Mouse (Mus musculus): ENCODE results near the gene Unc45a. TPM values are rescaled to one million over a fixed set of nuclear protein-coding genes. Genes with fewer than 3 reads are reported as not detected.
"Not testable (repeated sequence)": the region's sequence is repeated elsewhere in the genome, so short reads cannot be mapped to it uniquely, and the experiment has no call there.

Gene Unc45a
- polyA plus RNA-seq, 1 experiment from 2014 or later: 45.5 TPM

DNA sequence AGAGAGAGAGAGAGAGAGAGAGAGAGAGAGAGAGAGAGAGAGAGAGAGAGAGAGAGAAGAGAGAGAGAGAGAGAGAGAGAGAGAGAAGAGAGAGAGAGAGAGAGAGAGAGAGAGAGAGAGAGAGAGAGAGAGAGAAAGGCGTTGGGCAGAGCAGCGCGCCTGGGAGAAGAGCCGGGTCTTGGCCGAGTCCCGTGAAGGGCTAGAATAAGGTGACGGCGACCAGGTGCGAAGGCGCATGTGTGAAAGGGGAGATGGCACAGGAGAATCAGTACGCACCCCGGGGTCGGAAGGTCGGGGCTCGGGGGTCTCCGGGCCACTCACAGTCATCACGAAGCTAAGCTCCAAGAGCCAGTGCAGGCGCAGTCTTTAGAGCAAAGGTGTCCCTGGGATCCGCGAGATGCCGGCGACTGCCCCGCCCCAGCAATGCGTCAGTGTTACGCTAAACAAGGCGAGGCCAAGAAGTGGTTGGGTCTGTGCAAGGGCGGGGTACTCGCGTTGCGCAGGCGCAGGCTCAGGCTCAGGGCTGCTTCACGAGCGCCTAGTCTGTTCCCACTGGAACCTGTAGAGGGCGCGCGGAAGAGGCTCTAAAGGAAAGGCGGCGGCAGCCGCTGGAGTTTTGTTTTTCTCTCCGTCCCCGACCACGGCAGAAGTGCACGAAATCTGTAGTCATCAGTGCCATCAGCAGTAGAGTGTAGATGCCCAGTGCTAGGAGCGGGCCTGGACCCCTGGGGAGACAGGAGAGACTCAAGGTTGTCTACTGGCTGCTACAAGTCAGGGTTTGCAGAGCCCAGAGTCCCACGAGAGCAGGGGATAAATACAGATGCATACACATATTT lies 794 bp downstream of the Unc45a start:
- Histone ChIP-seq H3K4me2 (peak overlapping the region; percentile 90), H3K27ac (peak overlapping the region; percentile 89), H3K9me3 (no peaks in the 10 kb centered on the region), H3K36me3 (replicated peaks) (peaks cover 29% of the 10 kb centered on the region), H3K4me3 (replicated peaks) (peak overlapping the region; percentile 67), H3K27me3 (no peaks in the 10 kb centered on the region), H3K9ac (peak overlapping the region; percentile 77), H3K4me1 (peaks cover 50% of the 10 kb centered on the region)
- ATAC-seq (ENCODE audit: low FRiP score): peak; percentile 98
- WGBS: under 1% methylated on average over 45 of the region's 45 CpGs

DNA sequence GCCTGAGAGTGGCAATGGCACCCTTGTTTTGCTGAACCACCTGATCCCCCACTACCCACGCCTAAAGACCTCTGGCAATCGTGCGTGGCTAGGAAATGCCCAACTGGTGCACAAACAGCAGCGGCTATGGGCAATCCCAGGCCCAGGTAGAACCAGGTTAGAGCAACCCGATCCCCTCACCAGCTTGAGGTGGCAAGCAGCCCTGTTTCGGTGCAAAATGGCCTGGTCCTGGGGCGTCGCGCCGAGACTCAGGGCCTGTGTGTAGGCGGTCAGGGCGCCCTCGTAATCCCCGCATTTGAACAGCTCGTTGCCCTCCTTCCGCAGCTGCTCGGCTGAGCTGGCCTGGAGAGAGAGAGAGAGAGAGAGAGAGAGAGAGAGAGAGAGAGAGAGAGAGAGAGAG lies 1.4 kb downstream of the Unc45a start:
- peak overlapping the region; percentile 90 for H3K4me2 ChIP-seq
- peaks cover 35% of the 10 kb centered on the region for H3K36me3 ChIP-seq (replicated peaks)
- peak overlapping the region; percentile 77 for H3K9ac ChIP-seq
- peak overlapping the region; percentile 67 for H3K4me3 ChIP-seq (replicated peaks)
- no peaks in the 10 kb centered on the region for H3K9me3 ChIP-seq
- 10% methylated on average over 17 of the region's 17 CpGs for WGBS
- peak overlapping the region; percentile 71 for H3K27ac ChIP-seq
- ATAC-seq (ENCODE audit: low FRiP score): no peak
- H3K4me1 ChIP-seq: peaks cover 50% of the 10 kb centered on the region
- H3K27me3 ChIP-seq: no peaks in the 10 kb centered on the region

DNA sequence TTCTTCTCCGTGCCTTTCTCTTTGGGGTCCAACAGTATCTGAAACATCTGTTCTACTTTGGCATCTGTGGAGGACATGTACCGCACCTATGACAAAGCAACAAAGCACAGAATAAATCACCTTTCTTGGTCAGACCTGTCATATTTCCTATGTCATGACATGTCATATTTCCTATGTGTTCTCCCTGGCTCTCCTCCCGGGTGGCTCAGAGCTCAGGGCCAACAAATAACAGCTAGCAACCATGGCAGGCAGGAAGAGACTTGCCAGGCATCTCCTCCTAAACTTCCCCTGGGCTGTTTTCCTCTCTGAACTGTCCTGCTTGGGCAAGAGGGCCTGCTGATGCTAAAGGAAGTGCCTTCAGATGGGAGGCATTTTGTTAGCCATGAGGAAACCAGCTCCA lies 3.9 kb downstream of the Unc45a start:
- Histone ChIP-seq H3K36me3 (replicated peaks) (peaks cover 59% of the 10 kb centered on the region), H3K27me3 (no peaks in the 10 kb centered on the region), H3K4me3 (replicated peaks) (no peak overlapping the region), H3K27ac (no peak overlapping the region), H3K4me1 (peaks cover 36% of the 10 kb centered on the region), H3K4me2 (no peak overlapping the region), H3K9me3 (no peaks in the 10 kb centered on the region), H3K9ac (no peak overlapping the region)
- 96% methylated on average over 3 of the region's 3 CpGs for WGBS
- no peak for ATAC-seq (ENCODE audit: low FRiP score)

DNA sequence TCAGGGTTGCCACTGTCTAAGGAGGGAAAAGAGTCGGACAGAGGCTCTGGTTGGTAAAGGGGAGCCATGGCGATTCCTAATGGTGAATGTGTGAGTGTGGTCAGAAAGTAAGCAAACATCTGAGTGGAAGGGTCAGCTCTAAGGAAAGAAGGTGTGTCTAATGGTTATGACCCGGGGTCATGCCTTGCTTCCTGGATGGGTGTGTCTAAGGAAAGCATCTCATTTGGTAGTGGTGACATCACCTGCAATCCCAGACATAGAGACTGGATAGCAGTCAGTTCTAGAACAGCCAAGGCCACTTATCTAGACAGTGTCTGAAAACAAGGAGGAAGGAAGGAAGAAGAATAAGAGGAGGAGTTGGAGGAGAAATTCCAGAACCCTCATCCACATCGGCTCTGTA lies 6.0 kb downstream of the Unc45a start:
- peaks cover 80% of the 10 kb centered on the region for H3K36me3 ChIP-seq (replicated peaks)
- no peak overlapping the region for H3K4me3 ChIP-seq (replicated peaks)
- no peak overlapping the region for H3K4me2 ChIP-seq
- 92% methylated on average over 4 of the region's 4 CpGs for WGBS
- no peak for ATAC-seq (ENCODE audit: low FRiP score)
- no peak overlapping the region for H3K27ac ChIP-seq
- no peaks in the 10 kb centered on the region for H3K27me3 ChIP-seq
- H3K9me3 ChIP-seq: no peaks in the 10 kb centered on the region
- no peak overlapping the region for H3K9ac ChIP-seq
- H3K4me1 ChIP-seq: peaks cover 20% of the 10 kb centered on the region

DNA sequence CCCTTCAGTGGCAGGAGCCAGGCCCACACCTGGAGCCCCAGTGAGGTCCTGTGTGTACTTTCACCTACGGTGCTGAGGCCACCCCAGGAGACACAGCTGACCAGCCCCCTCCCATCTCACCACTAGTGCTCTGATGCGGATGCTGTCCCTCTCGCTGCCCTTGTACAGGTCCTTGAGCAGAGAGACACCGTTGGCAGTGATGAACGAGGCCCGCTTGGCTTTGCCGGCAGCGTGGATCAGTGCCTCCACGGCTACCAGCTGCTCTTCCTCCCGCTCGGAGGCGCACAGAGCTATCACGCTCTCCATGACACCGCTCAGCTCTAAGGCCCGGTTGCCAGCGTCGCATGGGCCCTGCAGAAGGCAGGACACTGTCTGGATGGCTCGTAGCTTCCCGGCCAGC lies 9.4 kb downstream of the Unc45a start:
- WGBS: 98% methylated on average over 19 of the region's 19 CpGs
- Histone ChIP-seq H3K9me3 (no peaks in the 10 kb centered on the region), H3K36me3 (replicated peaks) (peaks cover 98% of the 10 kb centered on the region)

DNA sequence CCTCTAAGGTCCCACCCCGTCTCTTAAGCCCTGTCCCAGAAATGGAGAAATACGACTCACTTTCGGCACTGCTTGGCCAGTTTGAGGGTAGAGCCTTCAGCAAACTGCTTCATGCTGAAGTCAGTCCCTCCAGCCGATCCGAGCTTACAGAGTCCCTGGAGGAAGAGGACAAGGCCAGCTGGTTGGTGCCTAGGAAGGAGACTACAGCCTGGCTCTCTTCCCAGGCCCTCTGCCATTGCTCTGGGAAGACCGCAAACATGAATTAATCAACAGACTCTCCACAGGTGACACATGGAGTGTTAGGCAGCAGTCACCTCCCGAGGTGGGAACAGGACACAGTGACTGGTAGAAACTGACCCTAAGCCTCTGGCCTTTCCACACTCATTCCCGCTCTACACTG lies 10.5 kb downstream of the Unc45a start:
- no peak for ATAC-seq (ENCODE audit: low FRiP score)
- H3K27ac ChIP-seq: no peak overlapping the region

More for the DNA sequence above, 9.4 kb downstream of the Unc45a start:
- no peak for ATAC-seq (ENCODE audit: low FRiP score)
- no peak overlapping the region for H3K9ac ChIP-seq
- no peaks in the 10 kb centered on the region for H3K27me3 ChIP-seq
- no peak overlapping the region for H3K27ac ChIP-seq
- H3K4me3 ChIP-seq (replicated peaks): no peak overlapping the region
- no peak overlapping the region for H3K4me2 ChIP-seq
- H3K4me1 ChIP-seq: no peaks in the 10 kb centered on the region

DNA sequence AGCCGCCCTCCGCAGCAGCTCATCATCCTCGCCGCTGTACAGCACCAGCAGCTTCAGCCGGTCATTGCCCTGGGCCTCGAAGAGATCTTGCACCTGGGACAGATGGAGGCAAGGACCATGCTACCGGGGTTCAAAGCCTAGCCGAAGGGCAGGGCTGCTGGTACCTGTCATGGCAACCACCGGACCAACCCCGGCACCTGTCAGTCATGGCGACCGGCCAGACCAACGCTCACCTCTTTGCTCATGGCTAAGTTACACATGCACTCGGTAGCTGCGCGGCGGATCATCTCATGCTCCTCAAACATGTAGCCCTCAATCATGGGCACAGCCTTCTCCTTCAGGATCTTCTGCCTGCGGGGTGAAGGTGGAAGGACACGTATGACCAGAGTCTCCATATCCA lies 14.7 kb downstream of the Unc45a start:
- 97% methylated on average over 19 of the region's 19 CpGs for WGBS
- Histone ChIP-seq H3K9ac (no peak overlapping the region), H3K27me3 (no peaks in the 10 kb centered on the region), H3K4me1 (peaks cover 22% of the 10 kb centered on the region), H3K36me3 (replicated peaks) (peaks cover 61% of the 10 kb centered on the region), H3K9me3 (no peaks in the 10 kb centered on the region), H3K27ac (no peak overlapping the region), H3K4me2 (no peak overlapping the region), H3K4me3 (replicated peaks) (no peak overlapping the region)
- no peak for ATAC-seq (ENCODE audit: low FRiP score)

More for the DNA sequence above, 10.5 kb downstream of the Unc45a start:
- no peaks in the 10 kb centered on the region for H3K27me3 ChIP-seq
- no peaks in the 10 kb centered on the region for H3K9me3 ChIP-seq
- H3K4me2 ChIP-seq: no peak overlapping the region
- peaks cover 2% of the 10 kb centered on the region for H3K4me1 ChIP-seq
- no peak overlapping the region for H3K4me3 ChIP-seq (replicated peaks)
- no peak overlapping the region for H3K9ac ChIP-seq
- WGBS: 93% methylated on average over 8 of the region's 8 CpGs
- H3K36me3 ChIP-seq (replicated peaks): peaks cover 98% of the 10 kb centered on the region

DNA sequence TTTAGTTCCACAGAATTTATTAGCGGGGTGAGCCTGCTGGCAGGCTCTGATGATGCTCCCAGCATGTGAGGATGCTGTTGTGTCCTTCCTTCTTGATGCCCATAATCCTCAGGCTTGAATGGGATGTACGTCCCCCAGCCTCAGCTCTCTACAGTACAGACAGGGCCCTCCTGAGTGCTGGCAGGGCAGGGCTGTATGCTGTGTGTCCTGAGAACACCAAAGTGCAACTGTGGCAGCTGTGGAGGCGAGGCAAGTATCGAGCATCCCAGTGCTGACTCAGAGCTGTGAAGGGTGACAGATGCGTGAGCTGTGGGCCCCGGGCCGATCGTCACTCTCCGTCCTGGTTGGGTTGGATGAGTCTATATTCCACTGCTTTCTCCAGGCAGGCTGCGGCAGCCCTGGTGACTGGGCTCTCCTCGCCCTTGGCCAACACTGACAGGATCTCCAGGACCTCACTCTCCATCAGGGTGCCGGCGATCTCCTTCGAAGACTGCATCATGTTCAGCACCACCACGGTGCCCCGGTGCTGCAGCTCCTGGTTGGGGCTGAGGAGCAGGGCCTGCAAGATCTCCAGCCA lies 15.4 kb downstream of the Unc45a start:
- no peak for ATAC-seq (ENCODE audit: low FRiP score)
- Histone ChIP-seq H3K9ac (no peak overlapping the region), H3K4me3 (replicated peaks) (no peak overlapping the region), H3K36me3 (replicated peaks) (peaks cover 61% of the 10 kb centered on the region), H3K27me3 (no peaks in the 10 kb centered on the region), H3K4me2 (no peak overlapping the region), H3K4me1 (peaks cover 22% of the 10 kb centered on the region), H3K9me3 (no peaks in the 10 kb centered on the region), H3K27ac (0 out of 2 replicates have a peak overlapping the region, but pooled peaks have one; percentile 25)
- WGBS: 96% methylated on average over 16 of the region's 16 CpGs

DNA sequence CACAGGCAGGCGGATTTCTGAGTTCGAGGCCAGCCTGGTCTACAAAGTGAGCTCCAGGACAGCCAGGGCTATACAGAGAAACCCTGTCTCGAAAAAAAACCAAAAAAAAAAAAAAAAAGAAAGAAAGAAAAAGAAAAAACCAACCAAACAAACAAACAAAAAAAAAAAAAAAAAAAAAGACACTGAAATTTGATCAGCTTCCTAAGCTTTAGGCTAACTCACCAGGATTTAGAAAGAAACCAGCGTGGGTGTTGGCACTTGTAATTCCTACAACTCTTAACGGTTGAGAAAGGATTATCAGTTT lies 16.0 kb downstream of the Unc45a start:
- H3K4me2 ChIP-seq: peak overlapping the region; percentile 83; the same call in 1 of the 2 replicates

DNA sequence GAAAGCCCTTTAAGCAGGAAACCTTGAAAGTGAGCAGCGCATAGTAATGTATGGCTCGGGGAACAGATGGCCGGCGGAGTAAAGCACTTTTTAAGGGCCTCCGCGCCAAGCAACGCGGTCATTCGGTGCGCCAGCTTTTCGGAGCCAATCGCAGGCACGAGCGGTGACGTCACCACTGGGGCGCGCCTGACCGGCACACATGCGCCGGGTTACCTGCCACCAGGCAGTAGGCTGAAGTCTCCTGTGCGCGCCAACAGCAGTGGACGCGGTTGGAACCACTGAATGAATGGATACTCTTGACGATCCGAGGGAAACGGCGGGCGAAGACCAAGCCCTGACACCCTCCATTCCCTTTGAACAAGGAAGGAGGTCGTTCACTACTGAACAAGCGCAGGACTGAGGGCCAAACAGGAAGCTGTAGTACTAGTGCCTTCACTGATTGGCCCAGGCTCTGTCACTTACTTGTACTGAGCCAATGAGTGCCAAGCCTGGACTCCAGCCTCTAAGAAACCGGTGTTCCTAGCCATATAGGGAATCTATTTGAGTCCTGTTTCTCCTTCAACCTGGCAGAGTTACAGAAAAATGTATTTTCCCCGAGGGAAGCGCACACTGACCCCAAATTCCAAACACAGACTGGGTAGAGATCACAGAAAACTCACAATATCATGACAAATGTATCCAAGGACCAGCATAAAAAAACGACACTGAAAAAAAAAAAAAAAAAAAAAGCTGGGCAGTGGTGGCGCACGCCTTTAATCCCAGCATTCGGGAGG lies 16.6 kb downstream of the Unc45a start, which contains the start of gene Rccd1:
Gene Rccd1 (minus strand): TSS at position 412 of the 773 bp plus-strand sequence.
- peaks cover 60% of the 10 kb centered on the region for H3K36me3 ChIP-seq (replicated peaks)

More for the DNA sequence above, 16.0 kb downstream of the Unc45a start:
- Histone ChIP-seq H3K27ac (0 out of 2 replicates have a peak overlapping the region, but pooled peaks have one; percentile 25), H3K36me3 (replicated peaks) (peaks cover 60% of the 10 kb centered on the region), H3K4me1 (peaks cover 22% of the 10 kb centered on the region)
- not testable (repeated sequence) for H3K27me3 ChIP-seq; H3K9me3 ChIP-seq; ATAC-seq (ENCODE audit: low FRiP score); H3K9ac ChIP-seq; H3K4me3 ChIP-seq (replicated peaks)
- 55% methylated on average over 5 of the region's 5 CpGs for WGBS

DNA sequence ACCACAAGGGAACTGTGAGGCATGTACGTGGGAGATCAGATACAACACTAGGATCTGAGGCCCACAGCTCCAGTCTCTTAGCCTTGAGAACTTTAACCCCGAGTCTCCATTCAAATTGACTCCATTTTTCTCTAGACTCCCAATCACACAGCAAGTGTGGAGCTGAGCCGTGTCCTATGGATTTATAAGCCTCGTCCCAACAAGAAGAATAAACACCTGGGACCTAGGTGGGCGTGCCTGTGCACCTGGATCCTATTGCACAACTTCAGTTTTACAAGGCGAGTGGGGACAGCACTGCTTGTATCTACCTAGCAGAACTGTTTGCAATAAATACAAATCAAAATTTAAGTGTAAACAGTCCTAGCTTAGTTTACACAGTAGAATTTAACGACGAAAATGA lies 17.5 kb downstream of the Unc45a start:
- H3K27me3 ChIP-seq: no peaks in the 10 kb centered on the region
- no peak for ATAC-seq (ENCODE audit: low FRiP score)
- H3K4me1 ChIP-seq: peaks cover 22% of the 10 kb centered on the region
- H3K9ac ChIP-seq: peak overlapping the region; percentile 61
- peak overlapping the region; percentile 86 for H3K27ac ChIP-seq
- peak overlapping the region; percentile 64 for H3K4me3 ChIP-seq (replicated peaks)
- H3K9me3 ChIP-seq: no peaks in the 10 kb centered on the region
- H3K36me3 ChIP-seq (replicated peaks): peaks cover 59% of the 10 kb centered on the region
- WGBS: 22% methylated on average over 8 of the region's 8 CpGs
- H3K4me2 ChIP-seq: peak overlapping the region; percentile 83

More for the DNA sequence above, 16.6 kb downstream of the Unc45a start, which contains the start of gene Rccd1:
- H3K9me3 ChIP-seq: no peaks in the 10 kb centered on the region
- H3K4me2 ChIP-seq: peak within 1 kb of the TSS; percentile 83
- peak; percentile 99 for ATAC-seq (ENCODE audit: low FRiP score)
- H3K4me3 ChIP-seq (replicated peaks): peak within 1 kb of the TSS; percentile 64
- H3K27me3 ChIP-seq: no peaks in the 10 kb centered on the region
- peaks cover 22% of the 10 kb centered on the region for H3K4me1 ChIP-seq
- H3K27ac ChIP-seq: peak within 1 kb of the TSS; percentile 86
- 2% methylated on average over 38 of the region's 38 CpGs for WGBS
- peak within 1 kb of the TSS; percentile 61 for H3K9ac ChIP-seq

DNA sequence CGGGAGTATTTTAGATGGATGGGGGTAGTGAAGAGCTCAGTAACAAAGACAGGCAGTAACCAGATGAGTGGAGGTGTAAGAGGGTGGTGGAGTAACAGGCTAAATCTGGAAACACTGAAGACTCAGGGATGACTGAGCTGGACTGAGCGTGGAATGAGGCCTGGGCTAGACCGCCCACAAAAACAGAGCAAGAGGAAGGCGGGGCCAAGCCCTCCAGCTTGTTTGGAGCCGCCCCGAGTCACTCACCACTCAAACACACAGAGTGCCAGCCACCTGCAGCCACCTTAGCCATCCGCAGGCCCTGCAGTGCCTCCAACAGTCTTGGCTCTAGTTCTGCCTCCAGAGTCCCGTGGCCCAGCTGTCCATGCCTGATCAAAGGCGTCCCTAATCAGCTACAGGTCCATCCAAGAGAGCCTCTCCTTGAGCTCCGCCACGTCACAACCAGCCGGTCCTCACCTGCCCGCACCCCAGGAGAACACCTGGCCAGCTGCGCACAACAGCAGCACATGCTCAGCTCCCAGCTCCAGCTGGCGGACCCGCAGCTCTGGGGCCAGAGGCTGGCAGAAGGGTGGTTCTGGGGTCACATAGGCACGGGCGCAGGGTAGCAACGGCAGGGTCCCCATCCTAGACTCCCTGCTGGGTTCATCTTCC lies 20.8 kb downstream of the Unc45a start:
- Histone ChIP-seq H3K27ac (0 out of 2 replicates have a peak overlapping the region, but pooled peaks have one; percentile 25), H3K27me3 (no peaks in the 10 kb centered on the region), H3K4me3 (replicated peaks) (no peak overlapping the region), H3K9ac (no peak overlapping the region; the same call in 1 of the 2 replicates), H3K4me2 (no peak overlapping the region), H3K4me1 (peaks cover 17% of the 10 kb centered on the region), H3K9me3 (no peaks in the 10 kb centered on the region), H3K36me3 (replicated peaks) (peaks cover 51% of the 10 kb centered on the region)
- ATAC-seq (ENCODE audit: low FRiP score): no peak
- WGBS: 87% methylated on average over 19 of the region's 19 CpGs
